Mouse (Mus musculus): ENCODE data around the gene Hpse2.
"Not testable (repeated sequence)": the region's sequence is repeated elsewhere in the genome, so short reads cannot be mapped to it uniquely, and the experiment has no call there.

Hpse2 gene

GRCm38 (mm10) chr19:43388017-43388904 lies at the start of gene Hpse2:
Hpse2 (minus strand) TSS chr19:43388355.
- DNase-seq (ENCODE audit: low read depth, low spot score), result peak; percentile 14

GRCm38 (mm10) chr19:43427446-43428224 lies 39.5 kb upstream of the Hpse2 start:
- peak; percentile 40 for DNase-seq (ENCODE audit: low read depth, low spot score)

GRCm38 (mm10) chr19:43424082-43424481 lies 35.9 kb upstream of the Hpse2 start:
- peak; percentile 38 for DNase-seq (ENCODE audit: low read depth, low spot score)

GRCm38 (mm10) chr19:43420506-43420905 lies 32.4 kb upstream of the Hpse2 start:
- DNase-seq (ENCODE audit: low read depth, low spot score), result no peak

GRCm38 (mm10) chr19:43415565-43415964 lies 27.4 kb upstream of the Hpse2 start:
- no peak for DNase-seq (ENCODE audit: low read depth, low spot score)

GRCm38 (mm10) chr19:43407181-43407580 lies 19.0 kb upstream of the Hpse2 start:
- no peak for DNase-seq (ENCODE audit: low read depth, low spot score)

- DNase-seq (ENCODE audit: low read depth, low spot score), result peak; percentile 64
Observed at GRCm38 (mm10) chr19:43396327-43396726, 8.2 kb upstream of the Hpse2 start.

GRCm38 (mm10) chr19:43387071-43387770 lies 934 bp downstream of the Hpse2 start:
- DNase-seq (ENCODE audit: low read depth, low spot score), result no peak

GRCm38 (mm10) chr19:43386041-43386952 lies 1.9 kb downstream of the Hpse2 start:
- peak; percentile 28 for DNase-seq (ENCODE audit: low read depth, low spot score)

GRCm38 (mm10) chr19:43385451-43385850 lies 2.7 kb downstream of the Hpse2 start:
- DNase-seq (ENCODE audit: low read depth, low spot score), result peak; percentile 30

- DNase-seq (ENCODE audit: low read depth, low spot score), result peak; percentile 34
Observed at GRCm38 (mm10) chr19:43384978-43385431, 3.1 kb downstream of the Hpse2 start.

GRCm38 (mm10) chr19:43384346-43384977 lies 3.7 kb downstream of the Hpse2 start:
- peak; percentile 54 for DNase-seq (ENCODE audit: low read depth, low spot score)

GRCm38 (mm10) chr19:43358830-43359229 lies 29.3 kb downstream of the Hpse2 start:
- no peak for DNase-seq (ENCODE audit: low read depth, low spot score)

GRCm38 (mm10) chr19:43311125-43311524 lies 77.0 kb downstream of the Hpse2 start:
- DNase-seq (ENCODE audit: low read depth, low spot score), result peak; percentile 13

GRCm38 (mm10) chr19:43306756-43307155 lies 81.4 kb downstream of the Hpse2 start:
- peak; percentile 7 for DNase-seq (ENCODE audit: low read depth, low spot score)

- not testable (repeated sequence) for DNase-seq (ENCODE audit: low read depth, low spot score)
Observed at GRCm38 (mm10) chr19:43281336-43281735, 106.8 kb downstream of the Hpse2 start.

GRCm38 (mm10) chr19:43243993-43244392 lies 144.2 kb downstream of the Hpse2 start:
- DNase-seq (ENCODE audit: low read depth, low spot score), result no peak

- no peak for DNase-seq (ENCODE audit: low read depth, low spot score)
Observed at GRCm38 (mm10) chr19:43231711-43232110, 156.4 kb downstream of the Hpse2 start.

GRCm38 (mm10) chr19:43193562-43193961 lies 194.6 kb downstream of the Hpse2 start:
- DNase-seq (ENCODE audit: low read depth, low spot score), result no peak

- no peak for DNase-seq (ENCODE audit: low read depth, low spot score)
Observed at GRCm38 (mm10) chr19:43175437-43175965, 212.7 kb downstream of the Hpse2 start.
